In the genomic region with DNA sequence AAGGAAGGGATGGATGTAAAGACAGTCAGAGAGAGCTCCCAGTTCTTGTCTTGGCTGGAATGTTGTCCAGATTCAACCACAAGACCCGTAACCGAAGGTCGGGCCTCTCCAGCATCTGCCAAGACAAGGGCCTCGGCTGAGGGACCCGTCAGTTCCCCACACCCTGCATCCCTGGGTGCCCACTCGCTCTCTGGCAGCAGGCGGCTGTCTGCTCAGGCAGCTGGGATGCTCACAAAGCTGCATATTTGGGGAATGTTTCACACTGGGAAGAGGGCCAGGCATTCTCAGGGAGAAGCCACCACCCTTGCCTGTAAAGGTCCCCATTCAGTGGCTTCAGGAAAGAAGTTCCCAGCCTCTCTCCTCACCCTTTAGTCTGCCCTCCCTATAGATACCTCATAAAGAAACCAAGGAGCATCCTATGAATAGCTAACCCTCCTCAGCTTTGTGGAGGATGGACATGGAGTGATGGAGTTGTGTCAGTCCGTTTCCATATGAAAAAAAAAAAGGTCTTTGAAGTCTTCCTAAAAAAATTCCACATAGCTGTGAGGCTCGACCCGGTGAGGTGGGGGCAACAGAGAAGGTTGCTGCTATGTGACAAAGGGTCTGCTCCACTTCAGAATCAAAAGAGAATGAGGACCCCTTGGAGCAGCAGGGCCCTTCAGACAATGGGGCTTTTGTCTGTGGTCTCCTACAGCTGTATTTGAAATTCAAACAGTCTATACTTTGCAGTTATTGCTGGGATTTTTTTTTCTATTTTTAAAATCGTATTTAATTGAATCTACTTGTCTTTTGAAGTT, we compare ENCODE assay signal across 9 mouse cellular contexts.
DNase-seq lines count a peak whose midpoint lies in the region; ATAC-seq and TF ChIP-seq lines count a peak whose summit lies in the region.
"Had no signal": no experiment of that assay in that cellular context is flagged by ENCODE, and none has a peak within 500 bp of the region (broad histone marks: within the 10 kb centered on the region; RNA-seq: fewer than 3 reads in every experiment).

No protein-coding gene starts in this region.

- TF ChIP-seq CTCF in C2C12 (IDR thresholded peaks at IDR 0.05; ENCODE audit: control insufficient read depth, insufficient read depth, insufficient read length): no peak
- no peak for TF ChIP-seq CTCF in embryonic fibroblast, embryonic 13.5 days (IDR thresholded peaks at IDR 0.05; ENCODE audit: borderline replicate concordance, insufficient read depth, low read length)

- peak overlapping the region; percentile 71 for H3K27ac ChIP-seq in embryonic fibroblast, embryonic 13.5 days (ENCODE audit: insufficient read depth, low read length)
- H3K27ac ChIP-seq in midbrain, embryonic 10.5 days (replicated peaks): peak overlapping the region; percentile 92
- H3K27ac ChIP-seq in stomach, embryonic 16.5 days (ENCODE audit: low read length): peak overlapping the region; percentile 29; the same call in 1 of the 2 replicates

- H3K36me3 ChIP-seq in C2C12 (ENCODE audit: control insufficient read depth, insufficient read depth): peaks cover 18% of the 10 kb centered on the region
- peaks cover 37% of the 10 kb centered on the region for H3K36me3 ChIP-seq in midbrain, embryonic 10.5 days
- no peaks in the 10 kb centered on the region for H3K36me3 ChIP-seq in stomach, embryonic 16.5 days (ENCODE audit: control insufficient read depth, insufficient read depth, low read length)

- H3K27me3 ChIP-seq in C2C12 (ENCODE audit: control insufficient read depth, insufficient read depth, insufficient read length): no peaks in the 10 kb centered on the region
- H3K27me3 ChIP-seq in midbrain, embryonic 10.5 days (ENCODE audit: low read depth, poor library complexity, severe bottlenecking): no peaks in the 10 kb centered on the region
- no peaks in the 10 kb centered on the region for H3K27me3 ChIP-seq in stomach, embryonic 16.5 days (ENCODE audit: control insufficient read depth, insufficient read depth, low read length)

- 33% methylated on average over 11 of the region's 11 CpGs for WGBS in midbrain, embryonic 10.5 days
- 53% methylated on average over 11 of the region's 11 CpGs for WGBS in stomach, embryonic 16.5 days

- peaks cover 84% of the 10 kb centered on the region for H3K79me2 ChIP-seq in C2C12 (ENCODE audit: control insufficient read depth, insufficient read depth)

- peak overlapping the region; percentile 25 for H3K4me3 ChIP-seq in C2C12 (ENCODE audit: insufficient read depth, poor library complexity, severe bottlenecking)
- H3K4me3 ChIP-seq in embryonic fibroblast, embryonic 13.5 days (ENCODE audit: insufficient read depth, low read length): no peak overlapping the region
- H3K4me3 ChIP-seq in midbrain, embryonic 10.5 days: peak overlapping the region; percentile 62
- H3K4me3 ChIP-seq in stomach, embryonic 16.5 days (replicated peaks; ENCODE audit: low read length): no peak overlapping the region
- H3K4me3 ChIP-seq: megakaryocyte, embryonic 14.5 days had no signal

- H3K4me2 ChIP-seq in stomach, embryonic 16.5 days (ENCODE audit: low read depth, low read length): no peak overlapping the region

- peaks cover 14% of the 10 kb centered on the region for H3K4me1 ChIP-seq in embryonic fibroblast, embryonic 13.5 days (ENCODE audit: control insufficient read depth, insufficient read depth, low read length)
- peaks cover 93% of the 10 kb centered on the region for H3K4me1 ChIP-seq in midbrain, embryonic 10.5 days
- peaks cover 20% of the 10 kb centered on the region; the same call in 1 of the 2 replicates for H3K4me1 ChIP-seq in stomach, embryonic 16.5 days (ENCODE audit: control insufficient read depth, insufficient read depth, low read length)

- no peak for TF ChIP-seq POLR2A in embryonic fibroblast, embryonic 13.5 days (IDR thresholded peaks at IDR 0.05; ENCODE audit: low read depth, low read length)

- peak overlapping the region; percentile 69 for H3ac ChIP-seq in C2C12 (ENCODE audit: control insufficient read depth, insufficient read length, low read depth)

- peaks cover 35% of the 10 kb centered on the region for H3K79me3 ChIP-seq in C2C12 (ENCODE audit: low read depth)

- H3K9me3 ChIP-seq in midbrain, embryonic 10.5 days (replicated peaks): no peaks in the 10 kb centered on the region
- H3K9me3 ChIP-seq in stomach, embryonic 16.5 days (replicated peaks; ENCODE audit: control insufficient read depth, low read length): no peaks in the 10 kb centered on the region

- DNase-seq in adrenal gland, postnatal 10 days: peak; percentile 35
- DNase-seq in heart, postnatal 4 days: peak; percentile 52
- DNase-seq in midbrain, embryonic 10.5 days (ENCODE audit: low spot score): peak; percentile 44
- DNase-seq in T-cell, adult 2 months (ENCODE audit: low spot score): no peak
- DNase-seq in kidney, adult 9 months: no peak

- no peak overlapping the region for H3K9ac ChIP-seq in stomach, embryonic 16.5 days (ENCODE audit: low read length)

- peak; percentile 21; the same call in 1 of the 2 replicates for ATAC-seq in stomach, embryonic 16.5 days (ENCODE audit: insufficient read depth, low FRiP score)

TF ChIP-seq in C2C12, 6 proteins besides CTCF, POLR2A, EP300 and RAD21:
- TF ChIP-seq MYOG (IDR thresholded peaks at IDR 0.05; ENCODE audit: control insufficient read depth, extremely low read depth, insufficient read length): no peak
- peak; percentile 60 for TF ChIP-seq MYOD1 (IDR thresholded peaks at IDR 0.05; ENCODE audit: control insufficient read depth, insufficient read length, low read depth)
- no peak for TF ChIP-seq USF1 (IDR thresholded peaks at IDR 0.05; ENCODE audit: low read depth)
- TF ChIP-seq MAX (IDR thresholded peaks at IDR 0.05): no peak
- TF ChIP-seq CEBPB (IDR thresholded peaks at IDR 0.05; ENCODE audit: low read depth): no peak
- TF ChIP-seq FOSL1 (IDR thresholded peaks at IDR 0.05; ENCODE audit: insufficient read depth, low read length, poor library complexity, severe bottlenecking): peak; percentile 21
TF ChIP-seq in C2C12: peak in this region for 2.

Comparison
In these comparisons a context has a peak if more than half of its experiments do, and no peak if none do; other contexts are left out.
1. H3K4me3 ChIP-seq: peak in C2C12 (single experiment) and midbrain, embryonic 10.5 days (single experiment); none in embryonic fibroblast, embryonic 13.5 days (single experiment) and stomach, embryonic 16.5 days (single experiment).
2. DNase-seq: peak in adrenal gland, postnatal 10 days (single experiment), heart, postnatal 4 days (single experiment) and midbrain, embryonic 10.5 days (single experiment); none in T-cell, adult 2 months (single experiment) and kidney, adult 9 months (single experiment).
3. H3K27ac ChIP-seq: peak in every context shown above with its lines; median percentile 92 in midbrain, embryonic 10.5 days; 71 in embryonic fibroblast, embryonic 13.5 days; 29 in stomach, embryonic 16.5 days.